Mouse (Mus musculus): ENCODE measurements at regions not wholly inside any gene's neighbourhood (a gene's known extent, or its start where the extent isn't known, plus 50 kb on each side); places are given as distances from the start of the nearest gene placed in this dataset.
A peak's percentile ranks its signal among the peaks of the same experiment; 100 is the strongest.
"Not testable (repeated sequence)": the region's sequence is repeated elsewhere in the genome, so short reads cannot be mapped to it uniquely, and the experiment has no call there.

DNA sequence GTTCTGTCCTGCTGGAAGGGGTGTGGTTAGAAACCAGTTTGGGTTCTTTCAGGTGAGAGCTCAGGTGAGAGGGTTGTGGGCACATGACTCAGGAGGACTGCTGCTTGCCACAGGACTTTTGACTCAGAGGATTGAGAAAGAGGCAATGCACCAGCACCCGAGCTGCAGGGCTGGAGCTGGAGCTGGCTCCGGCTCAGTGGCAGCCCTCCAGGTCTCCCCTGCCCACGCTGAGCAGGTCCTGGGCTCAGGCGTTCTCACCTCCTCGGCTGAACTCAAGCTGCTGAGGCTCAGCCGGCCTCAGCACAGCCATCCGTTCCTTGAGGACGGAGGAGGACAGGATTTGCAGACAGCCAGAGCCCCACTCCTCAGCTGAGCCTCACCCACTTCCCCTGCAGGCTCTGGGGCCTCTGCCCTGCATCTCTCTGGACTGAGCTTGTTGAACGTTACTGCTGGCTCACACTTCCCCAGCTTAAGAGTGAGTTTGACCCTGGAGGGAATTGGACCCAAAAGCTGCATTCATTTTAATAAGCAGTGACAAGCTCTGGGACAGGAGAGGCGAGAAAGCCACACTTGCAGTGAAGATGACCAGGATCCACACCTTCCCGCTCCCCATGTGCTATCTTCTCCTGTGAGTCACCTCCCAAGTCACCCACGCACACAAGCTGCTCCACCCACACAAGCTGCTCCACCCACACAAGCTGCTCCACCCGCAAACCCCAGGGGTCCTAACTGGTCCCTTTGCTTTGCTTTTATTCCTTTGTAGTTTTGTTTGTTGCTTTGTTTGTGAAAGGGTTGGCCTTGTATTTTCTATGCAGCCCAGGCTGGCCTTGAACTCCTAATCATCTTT lies 981.0 kb downstream of the 4930447A16Rik start:
- ATAC-seq (replicated peaks; ENCODE audit: poor library complexity, severe bottlenecking) = peak; percentile 14; the same call in 1 of the 2 replicates

DNA sequence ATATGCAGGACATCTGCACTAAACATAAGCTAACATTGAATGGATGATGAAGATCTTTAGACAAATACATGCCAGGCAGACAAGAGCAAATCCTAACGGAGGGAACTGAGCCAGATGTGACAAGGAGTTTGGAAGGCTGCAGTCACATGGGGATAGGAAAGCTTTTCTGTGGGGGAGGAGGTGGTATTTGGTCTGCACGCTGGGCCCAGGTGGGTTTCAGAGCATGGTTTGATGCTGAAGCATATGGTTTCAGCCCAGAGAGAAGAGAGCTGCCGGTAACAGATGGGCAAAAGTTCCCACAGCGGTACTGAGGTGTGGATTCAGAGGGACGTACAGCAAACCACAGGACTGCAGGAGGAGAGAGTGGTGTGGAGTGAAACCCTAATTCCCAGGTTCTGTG lies 982.1 kb downstream of the 4930447A16Rik start:
- no peak for ATAC-seq (replicated peaks; ENCODE audit: poor library complexity, severe bottlenecking)

DNA sequence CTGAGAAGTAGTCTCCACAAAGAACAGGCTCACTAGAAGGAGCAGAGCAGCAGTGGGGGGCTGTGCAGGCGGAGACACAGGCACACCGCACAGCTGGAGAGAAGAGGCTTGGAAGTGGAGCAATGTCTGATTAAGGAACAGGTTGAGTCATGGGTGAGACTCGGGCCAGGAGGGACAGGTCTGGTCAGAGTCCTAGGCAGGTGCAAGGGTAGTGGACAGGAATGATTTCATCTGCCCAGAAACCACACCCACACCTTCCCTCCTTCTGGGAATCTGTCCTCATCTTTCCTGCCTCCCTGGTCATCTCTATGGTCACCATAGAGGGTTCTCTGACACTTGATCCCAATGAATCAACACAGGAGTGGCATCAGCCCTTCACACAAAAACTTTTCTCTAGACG lies 983.8 kb downstream of the 4930447A16Rik start:
- no peak for ATAC-seq (replicated peaks; ENCODE audit: poor library complexity, severe bottlenecking)

DNA sequence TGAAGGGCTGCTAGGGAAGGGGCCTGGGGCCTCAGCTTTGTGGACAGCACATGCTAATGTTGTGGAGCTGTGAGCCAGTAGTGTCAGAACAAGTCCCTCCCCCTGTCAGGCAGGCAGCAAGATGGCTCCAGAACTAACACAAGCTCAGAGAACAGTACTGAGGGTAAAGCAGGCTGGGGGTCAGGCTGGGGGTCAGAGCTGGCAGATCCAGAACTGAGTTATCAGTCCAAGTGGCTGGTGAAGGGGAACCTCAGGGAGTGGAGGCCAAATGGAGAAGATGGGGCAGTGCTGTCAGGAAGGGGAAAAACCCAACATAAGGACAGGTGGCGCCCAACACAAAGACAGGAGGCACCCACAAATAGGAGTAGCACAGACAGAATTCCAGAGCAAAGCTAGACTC lies 985.1 kb downstream of the 4930447A16Rik start:
- no peak for ATAC-seq (replicated peaks; ENCODE audit: poor library complexity, severe bottlenecking)

DNA sequence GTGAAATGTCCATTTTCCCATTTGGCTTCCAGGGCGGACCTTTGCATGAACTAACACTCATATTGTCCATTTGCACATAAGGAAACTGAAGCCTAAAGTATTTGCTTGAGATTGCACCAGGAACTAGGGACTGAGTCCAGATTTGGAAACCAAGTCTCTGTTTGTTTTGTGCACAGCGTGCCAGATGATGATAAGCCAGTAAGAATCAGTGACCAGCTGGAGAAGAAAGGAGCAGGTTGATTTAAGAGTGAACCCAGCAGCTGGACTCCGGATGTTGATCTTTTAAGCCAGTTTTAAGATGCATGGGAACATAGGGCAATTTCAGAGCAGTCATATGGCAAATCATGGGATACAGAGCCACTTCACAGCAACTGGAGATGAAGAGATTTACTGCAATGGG lies 987.1 kb downstream of the 4930447A16Rik start:
- no peak for ATAC-seq (replicated peaks; ENCODE audit: poor library complexity, severe bottlenecking)

DNA sequence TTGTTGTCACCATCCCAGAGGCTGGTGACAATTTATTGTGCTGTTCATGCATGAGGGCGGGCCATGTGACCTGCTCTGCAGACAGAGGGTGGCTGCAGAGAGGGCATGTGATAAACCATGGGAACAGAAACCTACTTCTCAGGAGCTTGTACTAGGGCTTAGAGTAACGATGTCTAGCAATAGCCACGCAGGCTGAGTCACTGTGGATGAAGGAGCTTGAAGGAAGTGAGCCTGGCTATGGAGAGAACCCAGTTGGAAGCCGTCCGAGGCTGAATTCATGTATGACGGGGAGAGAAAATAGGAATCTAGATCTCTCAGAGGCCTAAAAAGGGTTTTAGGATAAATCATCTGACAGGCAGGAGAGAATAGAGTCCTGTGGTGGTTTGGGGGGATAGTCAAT lies 988.0 kb downstream of the 4930447A16Rik start:
- ATAC-seq (replicated peaks; ENCODE audit: poor library complexity, severe bottlenecking) = no peak

DNA sequence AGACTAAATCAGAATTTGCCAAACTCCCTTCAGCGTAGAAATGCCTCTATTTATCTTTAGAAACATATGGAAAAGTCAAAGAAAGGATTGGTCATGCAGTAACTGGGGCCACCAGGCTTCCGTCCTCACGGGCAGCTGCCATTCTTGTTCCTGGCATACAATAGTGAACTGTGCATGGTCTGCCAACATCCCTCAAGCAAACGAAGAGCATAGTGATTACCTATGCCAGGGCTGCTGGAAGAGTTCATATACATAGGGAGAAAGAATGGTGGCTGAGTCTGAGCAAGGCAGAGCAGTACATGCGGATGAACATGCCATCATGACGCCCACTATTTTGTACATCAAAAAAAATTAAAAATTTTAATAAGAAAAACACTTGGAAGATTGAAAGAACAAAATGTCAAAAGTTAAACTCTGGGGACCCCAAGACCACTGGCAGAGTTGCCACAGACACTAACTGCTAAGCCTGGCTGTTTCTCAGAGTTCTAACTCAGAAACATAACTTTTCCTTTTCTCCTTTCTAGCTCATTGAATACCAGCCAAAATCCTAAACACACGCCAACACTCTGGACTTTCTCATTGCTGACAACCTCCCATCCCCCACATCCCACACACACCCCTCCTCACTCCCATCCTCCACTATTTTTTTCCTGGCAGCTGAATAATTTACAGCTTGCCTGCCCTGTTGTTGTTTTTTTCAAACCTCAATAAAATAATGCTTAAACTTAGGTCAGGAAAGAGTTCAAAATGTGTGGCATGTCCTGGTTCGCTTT lies 989.1 kb downstream of the 4930447A16Rik start:
- no peak for ATAC-seq (replicated peaks; ENCODE audit: poor library complexity, severe bottlenecking)

DNA sequence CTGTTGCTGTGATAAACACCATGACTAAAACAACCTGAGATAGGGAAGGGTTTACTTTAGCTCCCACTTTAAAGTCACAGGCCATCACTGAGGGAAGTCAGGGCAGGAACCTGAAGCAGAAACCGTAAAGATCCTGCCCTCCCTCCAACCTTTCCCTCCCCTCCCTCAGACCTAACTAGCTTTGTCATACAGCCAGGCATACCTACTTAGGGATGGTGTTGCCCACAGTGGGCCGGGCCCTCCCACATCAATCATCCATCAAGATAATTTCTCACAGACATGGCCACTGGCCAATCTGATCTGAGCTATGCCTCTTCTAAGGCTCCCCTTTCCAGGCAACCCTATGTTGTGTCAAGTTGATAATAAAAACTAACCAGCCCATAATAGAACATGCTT lies 989.7 kb downstream of the 4930447A16Rik start:
- ATAC-seq (replicated peaks; ENCODE audit: poor library complexity, severe bottlenecking) = no peak

DNA sequence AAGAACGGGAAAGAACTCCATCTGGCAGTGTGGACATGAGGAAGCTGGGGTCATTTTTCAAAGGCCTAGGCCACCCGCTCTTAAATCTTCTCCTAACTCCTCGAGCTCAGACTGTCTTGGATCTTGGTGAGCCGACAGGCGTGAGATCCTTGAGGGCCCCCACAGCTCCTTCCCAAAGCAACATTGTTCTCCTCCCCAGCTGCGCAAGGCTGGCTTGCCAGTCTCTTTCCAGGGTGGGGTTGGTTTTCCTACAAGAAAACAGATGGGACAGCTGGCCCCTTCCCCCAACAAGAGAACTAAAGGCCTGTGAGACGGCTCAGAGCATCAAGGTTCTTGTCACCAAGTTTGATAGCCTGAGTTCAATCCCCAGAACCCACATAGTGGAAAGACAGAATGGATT lies 994.3 kb downstream of the 4930447A16Rik start:
- no peak for ATAC-seq (replicated peaks; ENCODE audit: poor library complexity, severe bottlenecking)

DNA sequence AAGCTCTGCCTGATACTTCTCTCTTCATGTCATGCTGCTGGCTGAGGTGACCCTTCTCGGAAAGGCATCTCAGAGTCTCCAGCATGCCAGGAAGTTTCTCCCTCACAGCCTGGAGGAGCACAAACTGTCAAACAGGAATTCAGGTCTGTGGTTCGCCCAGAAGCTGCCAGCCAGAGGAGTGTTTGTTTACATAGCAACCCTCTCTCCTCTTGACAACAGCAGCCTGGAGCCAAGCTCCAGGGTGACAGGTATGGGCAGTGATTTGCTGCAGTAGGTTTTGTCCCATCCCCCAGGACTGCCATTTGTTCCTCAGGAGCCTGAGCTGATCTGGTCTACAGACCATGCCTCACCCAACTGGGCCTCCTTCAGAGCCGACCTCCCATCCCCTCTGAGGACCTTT lies 995.4 kb downstream of the 4930447A16Rik start:
- ATAC-seq (replicated peaks; ENCODE audit: poor library complexity, severe bottlenecking) = no peak

DNA sequence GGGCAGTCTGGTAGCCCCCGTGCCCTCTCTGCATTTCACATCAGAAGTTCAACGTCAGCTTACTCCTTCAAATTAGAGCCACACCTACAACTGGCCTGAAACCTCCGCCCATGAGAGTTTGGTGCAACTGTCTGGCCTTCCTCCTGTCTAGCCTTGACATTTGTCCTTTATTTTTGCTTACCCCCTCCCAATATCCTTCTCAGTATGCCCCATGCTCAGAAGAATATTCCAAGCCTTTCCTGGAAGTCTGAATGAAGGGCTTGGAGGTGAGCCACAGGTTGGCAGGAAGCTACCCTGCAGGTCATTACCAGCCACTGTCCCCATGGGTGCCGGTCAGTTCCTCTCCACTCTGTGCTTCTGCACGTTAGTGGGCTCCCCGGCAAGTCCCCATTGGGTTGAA lies 997.4 kb downstream of the 4930447A16Rik start:
- no peak for ATAC-seq (replicated peaks; ENCODE audit: poor library complexity, severe bottlenecking)

DNA sequence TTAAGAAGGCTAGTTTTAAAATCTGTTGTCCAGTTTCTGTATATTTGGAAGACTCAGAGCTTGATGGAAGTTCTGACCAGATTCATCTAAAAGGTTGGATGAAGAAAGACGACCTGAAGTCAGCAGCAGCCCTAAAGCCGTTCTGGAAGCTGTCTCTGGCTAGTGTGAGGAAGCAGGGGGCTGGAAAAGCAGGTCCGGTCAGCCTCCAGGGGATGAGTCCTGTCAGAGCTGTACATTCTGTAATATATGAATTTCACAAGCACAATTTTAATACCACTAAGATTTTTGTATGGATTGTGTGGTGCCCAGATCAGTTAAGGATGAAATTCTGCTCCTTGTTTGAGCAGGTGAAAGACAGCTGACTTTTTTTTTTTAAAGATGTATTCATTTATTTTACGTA lies 1000.2 kb downstream of the 4930447A16Rik start:
- no peak for ATAC-seq (replicated peaks; ENCODE audit: poor library complexity, severe bottlenecking)

DNA sequence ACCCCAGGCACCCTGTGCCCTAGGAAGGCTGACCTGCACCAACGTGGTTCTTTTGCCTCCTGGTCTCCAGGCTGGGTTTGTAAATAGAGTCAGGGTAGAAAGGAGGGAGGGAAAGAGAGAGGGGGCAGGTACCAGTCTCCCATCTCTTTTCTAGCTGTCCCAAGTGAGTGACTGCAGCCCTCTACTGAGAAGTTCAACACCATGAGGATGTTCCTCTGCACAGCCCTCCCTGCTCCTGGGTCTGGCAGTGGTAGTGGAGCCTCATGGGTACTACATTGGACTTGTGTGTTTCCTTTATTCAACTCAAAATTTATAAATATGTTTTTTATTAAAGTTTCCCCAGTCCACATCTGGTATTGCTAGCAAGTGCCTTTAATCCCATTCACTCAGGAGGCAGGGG lies 1002.6 kb downstream of the 4930447A16Rik start:
- ATAC-seq (replicated peaks; ENCODE audit: poor library complexity, severe bottlenecking) = no peak

DNA sequence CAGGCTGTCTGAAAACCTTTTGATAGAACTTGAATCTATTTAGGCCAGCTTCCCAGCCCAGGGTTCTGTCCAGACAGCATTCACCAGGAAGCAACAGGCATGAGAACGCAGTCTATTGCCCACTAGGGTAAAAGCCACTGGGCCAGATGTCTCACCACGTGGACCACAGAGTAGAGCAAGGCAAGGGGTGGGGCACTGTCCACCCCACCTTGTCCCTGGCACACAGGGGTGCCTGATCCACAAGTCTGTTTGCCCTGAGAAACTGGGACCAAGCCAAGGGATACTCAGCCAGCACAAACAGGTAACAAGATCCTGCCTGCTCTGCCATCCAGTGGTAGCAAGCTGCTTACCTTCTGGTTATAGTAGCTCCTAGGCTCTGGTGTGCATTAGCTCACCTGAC lies 1006.3 kb downstream of the 4930447A16Rik start:
- ATAC-seq (replicated peaks; ENCODE audit: poor library complexity, severe bottlenecking) = no peak

DNA sequence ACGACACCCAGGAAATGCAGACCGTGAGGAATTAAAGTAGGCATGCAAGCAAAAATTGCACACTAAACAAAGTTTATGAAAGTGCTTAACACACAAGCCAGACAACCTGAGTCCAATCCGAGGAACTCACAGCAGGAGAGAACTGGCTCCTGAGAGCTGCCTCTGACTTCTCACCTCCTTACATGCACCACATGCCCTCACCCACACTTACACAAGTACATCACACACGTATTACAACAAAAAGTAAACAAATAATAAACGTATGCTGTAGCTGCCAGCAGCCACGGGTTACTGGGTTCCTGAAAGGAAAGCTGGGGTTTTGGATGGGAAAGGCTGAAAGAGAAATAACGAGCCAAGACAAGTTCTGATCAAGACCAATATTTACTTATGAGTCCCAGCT lies 1008.0 kb downstream of the 4930447A16Rik start:
- no peak for ATAC-seq (replicated peaks; ENCODE audit: poor library complexity, severe bottlenecking)

DNA sequence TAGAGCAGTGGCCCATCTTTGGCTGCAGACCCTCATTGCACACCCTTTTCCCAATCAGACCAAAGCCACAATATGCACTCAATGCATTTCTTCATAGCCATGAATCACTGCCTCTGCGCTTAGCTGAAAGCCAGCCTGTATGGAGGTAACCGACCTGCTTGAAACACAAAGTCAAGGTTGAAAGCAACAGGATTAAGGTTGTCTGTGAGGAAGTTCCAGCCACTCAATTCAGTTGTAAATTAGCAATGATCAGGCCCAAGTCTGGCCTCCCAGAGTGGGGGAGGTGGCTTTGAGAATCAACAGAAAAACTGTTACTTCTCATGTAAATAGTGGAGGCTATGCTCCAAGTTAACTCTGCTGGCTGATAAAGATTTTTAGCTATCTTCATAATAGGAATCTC lies 1008.9 kb downstream of the 4930447A16Rik start:
- not testable (repeated sequence) for ATAC-seq (replicated peaks; ENCODE audit: poor library complexity, severe bottlenecking)

Data from granulocyte monocyte progenitor cell, adult 5-6 weeks (primary cell).